Mouse (Mus musculus) urinary bladder, postnatal 10 days (tissue): ENCODE data around the gene Myo19.

Experiments used
- DNase-seq: peaks from one replicate; pipeline ENCODE4 v3.0.0; 2022; ENCODE audit warnings: low spot score

The Myo19 gene

DNA sequence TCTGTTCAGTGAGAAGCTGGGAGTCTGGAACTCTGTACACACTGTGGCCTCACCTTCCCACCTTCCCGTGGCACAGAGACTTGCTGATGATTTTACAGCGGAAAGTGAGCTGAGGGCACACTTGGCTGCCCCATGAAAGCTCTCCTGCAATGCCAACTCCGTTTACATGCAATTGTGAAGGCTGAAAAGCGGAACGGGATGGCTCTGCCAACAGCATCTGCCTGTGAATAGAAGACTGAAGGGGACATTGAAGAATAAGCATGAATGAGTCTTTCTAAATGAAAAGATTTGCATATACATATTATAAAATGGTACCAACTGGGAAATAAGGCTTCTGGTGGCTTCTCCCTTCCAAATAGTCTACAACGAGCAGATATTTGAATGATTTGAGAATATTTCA, 67.3 kb downstream of the Myo19 start:
- no peak for DNase-seq

DNA sequence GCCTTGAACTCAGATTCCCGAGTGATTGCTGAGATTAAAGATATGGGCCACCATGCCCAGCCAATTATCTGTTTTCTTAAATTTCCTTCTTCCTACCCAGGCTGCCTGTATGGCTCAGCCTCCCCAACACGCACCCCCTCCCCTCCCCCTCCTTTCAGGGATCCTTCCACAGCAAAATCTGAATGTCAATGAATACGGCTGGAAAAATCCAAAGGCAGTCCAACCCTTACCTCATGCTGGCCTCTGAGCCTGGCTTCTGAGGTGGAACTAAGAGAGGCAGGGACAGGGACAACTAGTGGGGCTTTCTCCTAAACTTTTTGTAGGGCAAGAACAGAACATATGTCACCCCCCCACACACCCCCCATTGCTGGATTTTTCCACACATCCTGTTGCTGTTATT, 68.2 kb downstream of the Myo19 start:
- DNase-seq = no peak

DNA sequence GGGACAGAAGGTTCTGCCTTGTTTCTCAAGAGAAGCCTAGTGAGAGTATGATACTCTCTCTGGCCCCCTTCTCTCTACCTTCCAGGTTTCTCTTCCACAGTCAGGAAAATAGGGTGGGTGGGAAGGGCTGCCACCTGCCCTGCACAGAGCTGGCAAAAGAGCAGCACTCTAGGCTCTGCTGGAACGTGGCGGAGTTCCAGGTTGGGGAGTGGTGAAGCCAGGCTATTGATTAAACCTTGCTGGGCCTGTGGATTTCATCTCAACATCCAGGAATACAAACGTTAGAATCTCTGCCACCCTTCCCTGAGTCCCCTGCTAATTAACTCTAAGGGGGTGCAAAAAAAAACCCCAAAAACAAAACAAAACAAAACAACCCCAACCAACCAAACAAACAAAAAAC, 68.6 kb downstream of the Myo19 start:
- DNase-seq = no peak

- no peak for DNase-seq
These were observed 72.7 kb downstream of the Myo19 start for GRCm38 (mm10) chr11:84952611-84953010.

DNA sequence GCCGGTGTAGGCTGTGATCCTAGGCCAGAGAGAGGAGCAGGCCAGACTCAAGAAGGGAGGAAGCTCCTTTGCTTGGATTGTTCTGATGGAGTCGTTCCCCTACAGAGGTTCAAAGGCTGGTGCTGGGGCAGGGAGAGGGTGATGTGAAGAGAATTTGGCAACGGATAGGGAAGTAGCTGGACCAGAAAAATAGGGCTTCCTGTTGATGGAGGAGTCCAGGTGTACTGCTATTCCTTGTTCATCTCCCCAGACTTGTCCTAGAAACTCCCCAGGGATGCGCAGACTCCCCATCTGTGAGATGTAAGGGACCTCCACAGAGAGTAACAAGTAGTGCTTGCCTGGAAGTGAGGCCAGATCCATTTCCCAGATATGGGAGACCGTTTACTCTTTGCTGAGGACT, 76.5 kb downstream of the Myo19 start:
- DNase-seq = no peak

DNA sequence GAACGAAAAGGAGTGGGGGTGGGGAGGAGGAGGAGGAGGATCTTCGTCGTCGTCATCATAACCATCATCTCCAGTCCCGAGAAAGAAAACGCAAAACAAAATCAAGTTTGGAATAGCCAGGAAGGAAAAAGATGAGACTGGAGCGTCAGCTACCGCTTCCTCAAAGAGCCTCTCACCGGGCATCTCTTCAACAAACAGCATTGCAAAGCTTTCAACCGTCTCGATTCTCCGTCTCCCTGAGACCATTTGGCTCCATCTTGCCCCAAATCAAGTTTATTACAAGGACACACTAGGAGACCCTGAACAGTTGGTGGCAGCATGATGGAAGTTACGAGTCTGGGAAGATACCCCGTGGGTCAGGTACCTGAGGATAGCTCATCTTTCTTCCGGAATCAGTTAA, 77.2 kb downstream of the Myo19 start:
- DNase-seq = no peak

DNA sequence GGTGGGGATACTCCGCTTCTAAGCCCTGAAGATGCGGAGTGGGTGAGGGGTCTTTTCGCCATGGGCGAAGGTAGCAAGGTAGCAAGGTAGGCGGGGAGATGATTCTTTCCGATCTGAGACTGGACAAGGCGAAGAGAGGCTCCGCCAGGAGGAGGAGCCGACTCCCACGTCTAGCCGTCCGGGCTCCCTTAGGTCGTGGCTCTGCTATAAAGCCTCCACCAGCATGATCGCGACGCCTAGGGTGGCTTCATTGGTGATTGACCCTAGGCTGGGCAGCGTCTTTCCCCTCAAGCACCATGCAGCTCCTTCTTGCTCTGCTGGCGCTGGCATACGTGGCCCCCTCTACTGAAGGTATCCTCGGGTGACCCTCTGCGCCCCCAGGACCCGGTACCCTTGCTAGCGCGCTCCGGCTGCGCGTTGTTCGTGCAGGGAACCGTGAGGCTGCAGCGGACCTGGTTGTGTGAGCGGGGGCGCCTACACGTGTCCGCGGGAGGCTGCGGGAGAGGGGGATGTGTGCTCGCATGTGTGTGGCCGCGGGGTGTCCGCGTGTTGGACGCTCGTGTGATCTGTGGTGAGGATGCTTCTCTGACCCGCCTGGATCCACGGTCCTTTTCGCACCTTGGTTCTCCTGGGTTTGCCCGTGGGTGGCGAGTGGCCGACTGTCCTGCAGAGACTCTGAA, 77.8 kb downstream of the Myo19 start, which contains the start of gene Car4:
Gene Car4, plus strand, starts transcription at position 196 of the 680 bp plus-strand sequence.
- DNase-seq = no peak

- DNase-seq = no peak
These were observed 78.3 kb downstream of the Myo19 start for GRCm38 (mm10) chr11:84958271-84958630.

DNA sequence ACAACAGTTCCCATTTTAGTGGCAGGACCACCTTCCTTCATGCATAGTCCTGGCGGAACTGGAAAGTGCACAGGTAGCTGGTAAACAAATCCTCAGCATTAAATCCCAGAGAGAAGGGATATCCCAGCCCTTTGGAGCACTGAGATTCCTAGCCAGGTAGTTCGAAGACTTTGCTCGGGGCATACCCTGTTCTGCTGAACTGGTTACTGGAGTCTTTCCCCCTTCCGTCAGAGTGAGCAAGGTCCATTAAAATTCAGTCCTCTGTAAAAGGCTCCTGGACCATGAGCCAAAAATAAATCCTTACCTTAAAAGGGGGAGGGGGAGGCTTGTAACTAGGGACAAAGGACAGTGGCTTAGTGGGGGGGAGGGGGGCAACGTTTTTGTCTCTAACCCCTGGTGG, 79.2 kb downstream of the Myo19 start:
- no peak for DNase-seq

GRCm38 (mm10) chr11:84959701-84960181, 79.8 kb downstream of the Myo19 start:
- no peak for DNase-seq

- DNase-seq = no peak
These were observed 80.3 kb downstream of the Myo19 start for GRCm38 (mm10) chr11:84960291-84960690.

GRCm38 (mm10) chr11:84960780-84961179, 80.8 kb downstream of the Myo19 start:
- no peak for DNase-seq
